Mouse (Mus musculus): ENCODE data around the gene Abi3. TPM values are rescaled to one million over a fixed set of nuclear protein-coding genes. Genes with fewer than 3 reads are reported as not detected.

Gene Abi3
- polyA plus RNA-seq, 1 experiment from 2014 or later, result 7.9 TPM

GRCm38 (mm10) chr11:95837059-95837458 is 5.2 kb downstream of the Abi3 start, which contains the start of gene Gngt2:
Gene Gngt2, plus strand, starts transcription at chr11:95837216.
- H3K4me1 ChIP-seq, result peaks cover 38% of the 10 kb centered on the region
- no peak within 1 kb of the TSS for H3K4me3 ChIP-seq
- no peak within 1 kb of the TSS; the same call in 1 of the 2 replicates for H3K4me2 ChIP-seq
- ATAC-seq (ENCODE audit: insufficient number of reproducible peaks, insufficient read depth, low FRiP score, low TSS enrichment, low read depth), result no peak
- 51% methylated on average over 10 of the region's 10 CpGs for WGBS
- no peak within 1 kb of the TSS for H3K9ac ChIP-seq
- H3K27me3 ChIP-seq, result peaks cover 70% of the 10 kb centered on the region
- H3K36me3 ChIP-seq, result no peaks in the 10 kb centered on the region
- H3K27ac ChIP-seq, result 0 out of 2 replicates have a peak within 1 kb of the TSS, but pooled peaks have one; percentile 5
- H3K9me3 ChIP-seq, result no peaks in the 10 kb centered on the region

- H3K4me3 ChIP-seq, result no peak overlapping the region
- H3K4me1 ChIP-seq, result peaks cover 34% of the 10 kb centered on the region
- no peaks in the 10 kb centered on the region for H3K9me3 ChIP-seq
- 55% methylated on average over 6 of the region's 6 CpGs for whole genome bisulfite sequencing
- no peak overlapping the region for H3K9ac ChIP-seq
- no peak for ATAC-seq (ENCODE audit: insufficient number of reproducible peaks, insufficient read depth, low FRiP score, low TSS enrichment, low read depth)
- H3K36me3 ChIP-seq, result no peaks in the 10 kb centered on the region
- H3K27ac ChIP-seq, result no peak overlapping the region
- peaks cover 70% of the 10 kb centered on the region for H3K27me3 ChIP-seq
- H3K4me2 ChIP-seq, result no peak overlapping the region
Measured at GRCm38 (mm10) chr11:95836433-95836832, 5.8 kb downstream of the Abi3 start.

DNA sequence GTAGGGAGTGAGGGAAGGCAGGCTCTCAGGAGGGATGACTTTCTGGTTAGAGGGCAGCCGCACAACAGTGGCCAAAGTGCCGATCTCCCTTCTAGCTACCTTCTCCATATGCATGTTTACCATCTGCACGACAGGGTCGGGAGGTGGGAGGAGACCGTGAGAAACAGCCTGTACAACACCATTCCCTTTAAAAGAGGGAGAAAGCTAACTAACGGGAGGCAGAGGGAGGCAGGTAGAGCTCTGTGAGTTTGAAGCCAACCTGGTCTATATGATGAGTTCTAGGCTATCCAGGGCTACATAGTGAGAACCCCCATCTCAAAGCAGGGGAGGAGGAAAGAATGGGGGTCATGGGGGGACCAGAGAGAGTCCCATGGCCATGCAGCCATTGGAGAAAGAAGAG is 6.4 kb downstream of the Abi3 start:
- Histone ChIP-seq H3K4me2 (no peak overlapping the region), H3K9me3 (no peaks in the 10 kb centered on the region), H3K27ac (no peak overlapping the region), H3K4me3 (no peak overlapping the region), H3K4me1 (peaks cover 40% of the 10 kb centered on the region), H3K36me3 (no peaks in the 10 kb centered on the region), H3K27me3 (peaks cover 70% of the 10 kb centered on the region), H3K9ac (no peak overlapping the region)
- no peak for ATAC-seq (ENCODE audit: insufficient number of reproducible peaks, insufficient read depth, low FRiP score, low TSS enrichment, low read depth)
- 51% methylated on average over 6 of the region's 6 CpGs for WGBS

- Histone ChIP-seq H3K27ac (no peak overlapping the region), H3K4me1 (peaks cover 48% of the 10 kb centered on the region)
- WGBS, result 14% methylated on average over 15 of the region's 15 CpGs
Measured at GRCm38 (mm10) chr11:95834742-95835710, 7.2 kb downstream of the Abi3 start.

GRCm38 (mm10) chr11:95834143-95834667 is 8.1 kb downstream of the Abi3 start:
- no peak for ATAC-seq (ENCODE audit: insufficient number of reproducible peaks, insufficient read depth, low FRiP score, low TSS enrichment, low read depth)
- H3K9me3 ChIP-seq, result no peaks in the 10 kb centered on the region
- no peak overlapping the region for H3K9ac ChIP-seq
- H3K27ac ChIP-seq, result no peak overlapping the region
- peak overlapping the region; percentile 24; the same call in 1 of the 2 replicates for H3K4me2 ChIP-seq
- peaks cover 83% of the 10 kb centered on the region for H3K27me3 ChIP-seq
- peaks cover 51% of the 10 kb centered on the region for H3K4me1 ChIP-seq
- no peaks in the 10 kb centered on the region for H3K36me3 ChIP-seq
- H3K4me3 ChIP-seq, result peak overlapping the region; percentile 6; the same call in 1 of the 2 replicates
- 2% methylated on average over 22 of the region's 22 CpGs for WGBS

More at GRCm38 (mm10) chr11:95834742-95835710, 7.2 kb downstream of the Abi3 start:
- no peaks in the 10 kb centered on the region for H3K9me3 ChIP-seq
- no peak overlapping the region for H3K9ac ChIP-seq
- no peak for ATAC-seq (ENCODE audit: insufficient number of reproducible peaks, insufficient read depth, low FRiP score, low TSS enrichment, low read depth)
- no peak overlapping the region for H3K4me3 ChIP-seq
- peaks cover 75% of the 10 kb centered on the region for H3K27me3 ChIP-seq
- no peaks in the 10 kb centered on the region for H3K36me3 ChIP-seq
- no peak overlapping the region for H3K4me2 ChIP-seq

- H3K9me3 ChIP-seq, result no peaks in the 10 kb centered on the region
- H3K9ac ChIP-seq, result no peak overlapping the region
- peaks cover 51% of the 10 kb centered on the region for H3K4me1 ChIP-seq
- no peak overlapping the region for H3K27ac ChIP-seq
- ATAC-seq (ENCODE audit: insufficient number of reproducible peaks, insufficient read depth, low FRiP score, low TSS enrichment, low read depth), result no peak
- H3K27me3 ChIP-seq, result peaks cover 88% of the 10 kb centered on the region
- peak overlapping the region; percentile 6; the same call in 1 of the 2 replicates for H3K4me3 ChIP-seq
- WGBS, result 8% methylated on average over 18 of the region's 18 CpGs
- no peak overlapping the region for H3K4me2 ChIP-seq
- H3K36me3 ChIP-seq, result no peaks in the 10 kb centered on the region
Measured at GRCm38 (mm10) chr11:95833631-95834142, 8.6 kb downstream of the Abi3 start.

DNA sequence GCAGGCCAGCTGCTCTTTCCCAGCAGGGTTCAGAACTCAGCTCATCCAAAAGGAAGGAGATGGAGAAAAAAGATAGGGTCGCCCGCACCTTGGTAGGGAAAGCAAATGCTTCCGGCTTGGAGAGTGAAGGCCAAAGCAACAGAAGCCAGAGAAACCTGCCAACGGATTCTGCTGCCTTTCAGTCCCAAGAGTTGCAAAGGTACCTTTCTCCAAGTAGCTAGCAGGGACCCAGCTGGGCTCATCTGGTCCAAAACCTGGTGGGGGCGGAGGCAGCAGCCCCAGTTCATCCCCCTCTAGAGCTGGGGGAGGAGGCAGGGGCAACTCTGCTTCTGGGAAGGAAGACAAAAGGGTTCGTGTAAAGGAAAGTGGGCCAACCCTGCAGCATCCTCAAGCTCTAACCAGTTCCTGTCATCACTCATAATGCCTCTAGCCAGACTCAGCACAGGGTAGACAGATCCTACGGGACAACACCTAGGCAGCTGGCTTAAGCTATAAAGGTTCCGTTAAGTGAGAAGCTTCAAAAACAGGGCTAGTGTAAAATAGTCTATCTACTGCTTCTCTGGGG is 9.2 kb downstream of the Abi3 start:
- no peak overlapping the region for H3K9ac ChIP-seq
- 0 out of 2 replicates have a peak overlapping the region, but pooled peaks have one; percentile 6 for H3K4me3 ChIP-seq
- peaks cover 94% of the 10 kb centered on the region for H3K27me3 ChIP-seq
- peaks cover 51% of the 10 kb centered on the region for H3K4me1 ChIP-seq
- no peak overlapping the region for H3K27ac ChIP-seq
- ATAC-seq (ENCODE audit: insufficient number of reproducible peaks, insufficient read depth, low FRiP score, low TSS enrichment, low read depth), result no peak
- WGBS, result 16% methylated on average over 8 of the region's 8 CpGs
- no peak overlapping the region for H3K4me2 ChIP-seq
- H3K36me3 ChIP-seq, result no peaks in the 10 kb centered on the region
- no peaks in the 10 kb centered on the region for H3K9me3 ChIP-seq

GRCm38 (mm10) chr11:95832129-95833005 is 9.9 kb downstream of the Abi3 start:
- Histone ChIP-seq H3K9me3 (no peaks in the 10 kb centered on the region), H3K27me3 (peaks cover 99% of the 10 kb centered on the region), H3K4me2 (no peak overlapping the region), H3K36me3 (no peaks in the 10 kb centered on the region), H3K4me3 (0 out of 2 replicates have a peak overlapping the region, but pooled peaks have one; percentile 6), H3K4me1 (peaks cover 48% of the 10 kb centered on the region), H3K9ac (no peak overlapping the region), H3K27ac (no peak overlapping the region)
- ATAC-seq (ENCODE audit: insufficient number of reproducible peaks, insufficient read depth, low FRiP score, low TSS enrichment, low read depth), result no peak
- WGBS, result 29% methylated on average over 18 of the region's 18 CpGs

GRCm38 (mm10) chr11:95831641-95832040 is 10.6 kb downstream of the Abi3 start:
- ATAC-seq (ENCODE audit: insufficient number of reproducible peaks, insufficient read depth, low FRiP score, low TSS enrichment, low read depth), result no peak
- Histone ChIP-seq H3K36me3 (no peaks in the 10 kb centered on the region), H3K4me1 (peaks cover 41% of the 10 kb centered on the region), H3K9ac (0 out of 2 replicates have a peak overlapping the region, but pooled peaks have one; percentile 61), H3K4me3 (peak overlapping the region; percentile 36), H3K9me3 (no peaks in the 10 kb centered on the region), H3K27ac (no peak overlapping the region), H3K27me3 (peaks cover 99% of the 10 kb centered on the region), H3K4me2 (peak overlapping the region; percentile 60)
- WGBS, result 3% methylated on average over 15 of the region's 15 CpGs

DNA sequence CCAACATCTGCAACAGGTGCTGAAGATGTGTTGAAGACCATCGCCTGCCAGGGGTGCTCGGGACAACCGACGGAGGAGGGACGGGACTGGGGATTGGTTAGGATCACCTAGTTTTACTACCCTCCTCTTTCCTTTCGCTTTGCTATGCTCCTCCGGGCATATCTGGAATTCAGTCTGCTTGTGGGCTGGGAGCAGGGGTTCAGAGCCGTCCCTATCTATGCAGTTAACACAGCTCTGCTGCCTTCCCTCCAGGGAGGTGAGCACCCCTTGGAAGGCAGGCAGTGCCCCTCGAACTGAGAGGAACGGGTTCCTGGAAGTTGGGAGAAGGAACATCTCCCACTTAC is 11.0 kb downstream of the Abi3 start:
- Histone ChIP-seq H3K27ac (no peak overlapping the region), H3K4me3 (peak overlapping the region; percentile 36), H3K36me3 (no peaks in the 10 kb centered on the region), H3K9me3 (no peaks in the 10 kb centered on the region), H3K4me2 (peak overlapping the region; percentile 60), H3K27me3 (peaks cover 99% of the 10 kb centered on the region), H3K4me1 (peaks cover 37% of the 10 kb centered on the region), H3K9ac (0 out of 2 replicates have a peak overlapping the region, but pooled peaks have one; percentile 61)
- ATAC-seq (ENCODE audit: insufficient number of reproducible peaks, insufficient read depth, low FRiP score, low TSS enrichment, low read depth), result no peak
- WGBS, result 3% methylated on average over 10 of the region's 10 CpGs

Measured in embryonic facial prominence, embryonic 13.5 days (tissue).